11 mouse cellular contexts compared by ENCODE assay signal in genomic region chr7:28801451-28801850, GRCm38 (mm10). TPM values are rescaled to one million over a fixed set of nuclear protein-coding genes. Genes with fewer than 3 reads are reported as not detected.
DNase-seq lines count a peak whose midpoint lies in the region; ATAC-seq and TF ChIP-seq lines count a peak whose summit lies in the region.
"Had no signal": no experiment of that assay in that cellular context is flagged by ENCODE, and none has a peak within 500 bp of the region (broad histone marks: within the 10 kb centered on the region; RNA-seq: fewer than 3 reads in every experiment).

No protein-coding gene starts in this region.

- peaks cover 19 to 34% of the 10 kb centered on the region in 2 experiments for H3K4me1 ChIP-seq in heart, embryonic 14.5 days (ENCODE audit: control insufficient read depth in 2 of 2, insufficient read depth in 2 of 2, low read length in 2 of 2)
- peaks cover 29% of the 10 kb centered on the region for H3K4me1 ChIP-seq in heart, embryonic 11.5 days (ENCODE audit: control insufficient read depth, insufficient read depth, low read length)
- peaks cover 46% of the 10 kb centered on the region for H3K4me1 ChIP-seq in lung, embryonic 15.5 days
- H3K4me1 ChIP-seq in lung, adult 2 months (ENCODE audit: control insufficient read depth, insufficient read depth, low read length), result peaks cover 23% of the 10 kb centered on the region
- H3K4me1 ChIP-seq in embryonic facial prominence, embryonic 15.5 days, result peaks cover 41% of the 10 kb centered on the region
- peaks cover 27% of the 10 kb centered on the region for H3K4me1 ChIP-seq in stomach, embryonic 15.5 days

- no peak overlapping the region for H3K4me2 ChIP-seq in heart, embryonic 14.5 days (ENCODE audit: low read length)
- no peak overlapping the region for H3K4me2 ChIP-seq in heart, embryonic 11.5 days
- no peak overlapping the region for H3K4me2 ChIP-seq in lung, embryonic 15.5 days
- H3K4me2 ChIP-seq in embryonic facial prominence, embryonic 15.5 days (replicated peaks), result no peak overlapping the region
- peak overlapping the region; percentile 31; the same call in 1 of the 2 replicates for H3K4me2 ChIP-seq in stomach, embryonic 15.5 days
- H3K4me2 ChIP-seq: forebrain, embryonic 12.5 days had no signal

- WGBS in heart, embryonic 14.5 days, result 73% methylated on average over 3 of the region's 3 CpGs
- WGBS in heart, embryonic 11.5 days (ENCODE audit: insufficient replicate concordance), result 69% methylated on average over 3 of the region's 3 CpGs
- WGBS in lung, embryonic 15.5 days, result 57% methylated on average over 3 of the region's 3 CpGs
- WGBS in lung, adult 2 months, result 28% methylated on average over 3 of the region's 3 CpGs
- 56% methylated on average over 3 of the region's 3 CpGs for WGBS in embryonic facial prominence, embryonic 15.5 days
- WGBS in stomach, embryonic 15.5 days, result 48% methylated on average over 3 of the region's 3 CpGs

- H3K27ac ChIP-seq in heart, embryonic 14.5 days (replicated peaks in 1 of 2; ENCODE audit: control insufficient read depth in 1 of 2, insufficient read depth in 1 of 2, low read depth in 2 of 2, low read length in 2 of 2), result peak overlapping the region; percentile 90 to 93
- H3K27ac ChIP-seq in heart, embryonic 11.5 days (ENCODE audit: low read depth, low read length), result no peak overlapping the region
- peak overlapping the region; percentile 97 for H3K27ac ChIP-seq in lung, embryonic 15.5 days
- H3K27ac ChIP-seq in embryonic facial prominence, embryonic 15.5 days (replicated peaks), result peak overlapping the region; percentile 96
- peak overlapping the region; percentile 97 for H3K27ac ChIP-seq in stomach, embryonic 15.5 days

- no peaks in the 10 kb centered on the region for H3K36me3 ChIP-seq in heart, embryonic 14.5 days (ENCODE audit: control insufficient read depth, insufficient read depth, low read length)
- H3K36me3 ChIP-seq in heart, embryonic 11.5 days (ENCODE audit: control insufficient read depth, insufficient read depth, low read length), result no peaks in the 10 kb centered on the region
- H3K36me3 ChIP-seq in lung, embryonic 15.5 days, result no peaks in the 10 kb centered on the region
- no peaks in the 10 kb centered on the region for H3K36me3 ChIP-seq in embryonic facial prominence, embryonic 15.5 days
- no peaks in the 10 kb centered on the region for H3K36me3 ChIP-seq in stomach, embryonic 15.5 days
- H3K36me3 ChIP-seq: forebrain, embryonic 12.5 days had no signal

- H3K9ac ChIP-seq in heart, embryonic 14.5 days (ENCODE audit: low read length), result no peak overlapping the region
- H3K9ac ChIP-seq in heart, embryonic 11.5 days (ENCODE audit: low read depth, low read length), result no peak overlapping the region
- 0 out of 2 replicates have a peak overlapping the region, but pooled peaks have one; percentile 7 for H3K9ac ChIP-seq in lung, embryonic 15.5 days
- H3K9ac ChIP-seq in embryonic facial prominence, embryonic 15.5 days, result no peak overlapping the region; the same call in 1 of the 2 replicates
- no peak overlapping the region for H3K9ac ChIP-seq in stomach, embryonic 15.5 days
- H3K9ac ChIP-seq: forebrain, embryonic 12.5 days had no signal

- no peaks in the 10 kb centered on the region for H3K9me3 ChIP-seq in heart, embryonic 14.5 days (ENCODE audit: control insufficient read depth, low read length)
- H3K9me3 ChIP-seq in heart, embryonic 11.5 days (replicated peaks; ENCODE audit: control insufficient read depth, low read length), result no peaks in the 10 kb centered on the region
- no peaks in the 10 kb centered on the region for H3K9me3 ChIP-seq in lung, embryonic 15.5 days
- no peaks in the 10 kb centered on the region for H3K9me3 ChIP-seq in embryonic facial prominence, embryonic 15.5 days (replicated peaks)
- no peaks in the 10 kb centered on the region for H3K9me3 ChIP-seq in stomach, embryonic 15.5 days
- H3K9me3 ChIP-seq: forebrain, embryonic 12.5 days had no signal

- TF ChIP-seq POLR2A in lung, adult 2 months (IDR thresholded peaks at IDR 0.05; ENCODE audit: borderline replicate concordance, extremely low read depth, low read depth, low read length), result no peak

- ATAC-seq in heart, embryonic 14.5 days (ENCODE audit: insufficient number of reproducible peaks, insufficient read depth, low FRiP score, low read depth), result no peak
- no peak for ATAC-seq in heart, embryonic 11.5 days (replicated peaks; ENCODE audit: insufficient number of reproducible peaks, low FRiP score, low TSS enrichment)
- ATAC-seq in lung, embryonic 15.5 days (ENCODE audit: borderline replicate concordance, extremely low read depth, low FRiP score, low TSS enrichment), result no peak
- ATAC-seq in embryonic facial prominence, embryonic 15.5 days (ENCODE audit: insufficient number of reproducible peaks, low FRiP score, low TSS enrichment, low read depth), result no peak
- ATAC-seq in stomach, embryonic 15.5 days (ENCODE audit: insufficient read depth, low FRiP score, low read depth), result no peak

- H3K4me3 ChIP-seq in heart, embryonic 14.5 days (ENCODE audit: control insufficient read depth in 1 of 2, insufficient read depth in 1 of 2, low read depth in 1 of 2, low read length in 2 of 2), result no peak overlapping the region
- H3K4me3 ChIP-seq in heart, embryonic 11.5 days (ENCODE audit: low read depth, low read length), result no peak overlapping the region
- no peak overlapping the region for H3K4me3 ChIP-seq in lung, embryonic 15.5 days
- H3K4me3 ChIP-seq in lung, adult 2 months (replicated peaks; ENCODE audit: extremely low read depth, low read depth, low read length), result no peak overlapping the region
- H3K4me3 ChIP-seq in embryonic facial prominence, embryonic 15.5 days (replicated peaks), result no peak overlapping the region
- no peak overlapping the region for H3K4me3 ChIP-seq in stomach, embryonic 15.5 days (replicated peaks)
- H3K4me3 ChIP-seq: forebrain, embryonic 12.5 days had no signal

- no peak for TF ChIP-seq CTCF in lung, adult 2 months (IDR thresholded peaks at IDR 0.05; ENCODE audit: insufficient read depth, low read length)

- H3K27me3 ChIP-seq in heart, embryonic 14.5 days (ENCODE audit: control insufficient read depth, insufficient read depth, low read length), result no peaks in the 10 kb centered on the region
- H3K27me3 ChIP-seq in heart, embryonic 11.5 days (ENCODE audit: control insufficient read depth, insufficient read depth, low read length), result no peaks in the 10 kb centered on the region
- H3K27me3 ChIP-seq in lung, embryonic 15.5 days, result no peaks in the 10 kb centered on the region
- H3K27me3 ChIP-seq in embryonic facial prominence, embryonic 15.5 days, result no peaks in the 10 kb centered on the region
- H3K27me3 ChIP-seq in stomach, embryonic 15.5 days (replicated peaks), result no peaks in the 10 kb centered on the region
- H3K27me3 ChIP-seq: forebrain, embryonic 12.5 days had no signal

- DNase-seq in lung, adult 2 months, result no peak
- DNase-seq in right cerebral cortex, adult 2 months (ENCODE audit: low spot score in 2 of 2), result no peak
- DNase-seq in spleen, postnatal 14 days (ENCODE audit: low spot score in 2 of 2), result no peak
- DNase-seq: adrenal gland, adult 8-10 months; cerebellum, adult 2 months had no signal

RNA-seq across cellular contexts. Expression of gene Hnrnpl, which starts 6.9 kb away (rescaled TPM):
- 151 and 155 TPM in 2 replicates for polyA plus RNA-seq in heart, embryonic 14.5 days (2014; fragmentation: Nextera tagmentation; extraction: Ambion mirVana)
- polyA plus RNA-seq in heart, embryonic 11.5 days (2014; fragmentation: Nextera tagmentation; extraction: Ambion mirVana), result 210 and 212 TPM in 2 replicates
- 254 and 264 TPM in 2 replicates for polyA plus RNA-seq in lung, embryonic 15.5 days (2015; fragmentation: Nextera tagmentation; extraction: Ambion mirVana)
- polyA plus RNA-seq in lung, adult 2 months (2012; rRNA removed), result 166 and 244 TPM in 2 replicates
- polyA plus RNA-seq in embryonic facial prominence, embryonic 15.5 days (2015; fragmentation: Nextera tagmentation; extraction: Ambion mirVana), result 211 and 225 TPM in 2 replicates
- polyA plus RNA-seq in stomach, embryonic 15.5 days (2015; fragmentation: Nextera tagmentation; extraction: Ambion mirVana), result 239 and 240 TPM in 2 replicates

RNA-seq across cellular contexts. Expression of gene Rinl, which starts 12.7 kb away (rescaled TPM):
- polyA plus RNA-seq in heart, embryonic 14.5 days (2014; fragmentation: Nextera tagmentation; extraction: Ambion mirVana), result 2.1 and 3.7 TPM in 2 replicates
- 2.4 and 2.5 TPM in 2 replicates for polyA plus RNA-seq in heart, embryonic 11.5 days (2014; fragmentation: Nextera tagmentation; extraction: Ambion mirVana)
- polyA plus RNA-seq in lung, embryonic 15.5 days (2015; fragmentation: Nextera tagmentation; extraction: Ambion mirVana), result 7.1 and 8.8 TPM in 2 replicates
- polyA plus RNA-seq in lung, adult 2 months (2012; rRNA removed), result 11.2 and 14.5 TPM in 2 replicates
- 3.8 and 4.7 TPM in 2 replicates for polyA plus RNA-seq in embryonic facial prominence, embryonic 15.5 days (2015; fragmentation: Nextera tagmentation; extraction: Ambion mirVana)
- 6.2 and 6.6 TPM in 2 replicates for polyA plus RNA-seq in stomach, embryonic 15.5 days (2015; fragmentation: Nextera tagmentation; extraction: Ambion mirVana)

RNA-seq across cellular contexts. Expression of gene Ech1, which starts 23.6 kb away (rescaled TPM):
- polyA plus RNA-seq in heart, embryonic 14.5 days (2014; fragmentation: Nextera tagmentation; extraction: Ambion mirVana), result 252 and 254 TPM in 2 replicates
- 139 and 149 TPM in 2 replicates for polyA plus RNA-seq in heart, embryonic 11.5 days (2014; fragmentation: Nextera tagmentation; extraction: Ambion mirVana)
- polyA plus RNA-seq in lung, embryonic 15.5 days (2015; fragmentation: Nextera tagmentation; extraction: Ambion mirVana), result 154 and 162 TPM in 2 replicates
- 201 and 250 TPM in 2 replicates for polyA plus RNA-seq in lung, adult 2 months (2012; rRNA removed)
- 226 and 231 TPM in 2 replicates for polyA plus RNA-seq in embryonic facial prominence, embryonic 15.5 days (2015; fragmentation: Nextera tagmentation; extraction: Ambion mirVana)
- 175 and 195 TPM in 2 replicates for polyA plus RNA-seq in stomach, embryonic 15.5 days (2015; fragmentation: Nextera tagmentation; extraction: Ambion mirVana)

RNA-seq across cellular contexts. Expression of gene Lgals4, which starts 32.2 kb away (rescaled TPM):
- 4.7 and 4.8 TPM in 2 replicates for polyA plus RNA-seq in heart, embryonic 14.5 days (2014; fragmentation: Nextera tagmentation; extraction: Ambion mirVana)
- polyA plus RNA-seq in heart, embryonic 11.5 days (2014; fragmentation: Nextera tagmentation; extraction: Ambion mirVana), result 2.2 and 3.9 TPM in 2 replicates
- 6.7 and 9.2 TPM in 2 replicates for polyA plus RNA-seq in lung, embryonic 15.5 days (2015; fragmentation: Nextera tagmentation; extraction: Ambion mirVana)
- 19.0 and 25.5 TPM in 2 replicates for polyA plus RNA-seq in lung, adult 2 months (2012; rRNA removed)
- polyA plus RNA-seq in embryonic facial prominence, embryonic 15.5 days (2015; fragmentation: Nextera tagmentation; extraction: Ambion mirVana), result 15.4 and 18.0 TPM in 2 replicates
- 340 and 467 TPM in 2 replicates for polyA plus RNA-seq in stomach, embryonic 15.5 days (2015; fragmentation: Nextera tagmentation; extraction: Ambion mirVana)

RNA-seq across cellular contexts. Expression of gene Nfkbib, which starts 34.1 kb away (rescaled TPM):
- polyA plus RNA-seq in heart, embryonic 14.5 days (2014; fragmentation: Nextera tagmentation; extraction: Ambion mirVana), result 25.7 and 29.5 TPM in 2 replicates
- 34.7 and 38.0 TPM in 2 replicates for polyA plus RNA-seq in heart, embryonic 11.5 days (2014; fragmentation: Nextera tagmentation; extraction: Ambion mirVana)
- polyA plus RNA-seq in lung, embryonic 15.5 days (2015; fragmentation: Nextera tagmentation; extraction: Ambion mirVana), result 36.9 and 38.7 TPM in 2 replicates
- polyA plus RNA-seq in lung, adult 2 months (2012; rRNA removed), result 48.5 and 49.2 TPM in 2 replicates
- 42.8 and 47.1 TPM in 2 replicates for polyA plus RNA-seq in embryonic facial prominence, embryonic 15.5 days (2015; fragmentation: Nextera tagmentation; extraction: Ambion mirVana)
- polyA plus RNA-seq in stomach, embryonic 15.5 days (2015; fragmentation: Nextera tagmentation; extraction: Ambion mirVana), result 38.7 and 40.1 TPM in 2 replicates
